Mouse (Mus musculus) kidney, adult 2 months (tissue): ENCODE measurements around the gene Hoxa7. TPM values are rescaled to one million over a fixed set of nuclear protein-coding genes. Genes with fewer than 3 reads are reported as not detected.

ENCODE experiments used
- DNase-seq: peaks from one replicate; pipeline ENCODE4 v3.0.0; 2021
- H3K27ac ChIP-seq: fragments of 200-500 bp; 2 replicates; pipeline ENCODE4 v1.5.1; 2012; ENCODE audit warnings: low read depth, low read length, control low read depth, inconsistent platforms; ENCODE audit not compliant: insufficient read depth
- H3K27me3 ChIP-seq: fragments of 200-500 bp; replicated peaks from 2 replicates; pipeline ENCODE4 v1.6.1; 2012; ENCODE audit warnings: mild to moderate bottlenecking, moderate library complexity, low read length, inconsistent platforms; ENCODE audit not compliant: control insufficient read depth, insufficient read depth
- H3K36me3 ChIP-seq: fragments of 200-500 bp; 2 replicates; pipeline ENCODE4 v1.6.1; 2012; ENCODE audit warnings: mild to moderate bottlenecking, moderate library complexity, low read length, inconsistent platforms; ENCODE audit not compliant: control insufficient read depth, insufficient read depth
- H3K4me1 ChIP-seq: fragments of 200-500 bp; 2 replicates; pipeline ENCODE4 v1.6.1; 2011; ENCODE audit warnings: low read length; ENCODE audit not compliant: control insufficient read depth, insufficient read depth
- H3K4me3 ChIP-seq: fragments of 200-500 bp; 2 replicates; pipeline ENCODE4 v1.5.1; 2011; ENCODE audit warnings: mild to moderate bottlenecking, low read depth, low read length, control low read depth; ENCODE audit not compliant: insufficient read depth
- CTCF ChIP-seq: fragments of 200-500 bp; conservative IDR thresholded peaks from 2 replicates; pipeline ENCODE4 v1.5.1; 2011; ENCODE audit warnings: low read depth, mild to moderate bottlenecking, control low read depth, low read length, moderate library complexity, mixed read lengths; ENCODE audit not compliant: insufficient read depth, insufficient read length
- POLR2A ChIP-seq: fragments of 200-500 bp; IDR thresholded peaks from one replicate; pipeline ENCODE4 v1.6.1; 2011; ENCODE audit warnings: low read depth, low read length, control low read depth
- WGBS: fragments of 180-500 bp; shearing (Covaris S2); methylation state at CpG from one replicate; pipeline ENCODE4 v1.1.7; 2018; 5-methylcytosine and 5-hydroxymethylcytosine counted together
- polyA plus RNA-seq: library from polyadenylated mRNA; depleted of rRNA; stranded (reverse); fragments of >200 nt; gene quantifications from 2 replicates; pipeline ENCODE4 v1.2.3, GENCODE M21; 2012; rRNA removed

Hoxa7 gene
- polyA plus RNA-seq, 1 experiment: 44.1 TPM

GRCm38 (mm10) chr6:52164626-52165440 is 56.8 kb downstream of the Hoxa7 start, which contains the start of gene Hoxa2:
Gene Hoxa2 (minus strand): TSS chr6:52164831.
- no peak for TF ChIP-seq POLR2A
- TF ChIP-seq CTCF: no peak
- no peaks in the 10 kb centered on the region for H3K27me3 ChIP-seq
- peak within 1 kb of the TSS; percentile 43 for H3K4me3 ChIP-seq
- no peak within 1 kb of the TSS; the same call in 1 of the 2 replicates for H3K27ac ChIP-seq
- no peaks in the 10 kb centered on the region; the same call in 1 of the 2 replicates for H3K36me3 ChIP-seq
- peaks cover 7% of the 10 kb centered on the region; the same call in 1 of the 2 replicates for H3K4me1 ChIP-seq
- 26% methylated on average over 25 of the region's 25 CpGs for WGBS
- no peak for DNase-seq

Other genes starting within 250 kb of the Hoxa7 start
- 12.4 and 22.2 TPM in 2 replicates for gene Skap2, start 209.3 kb downstream of the Hoxa7 start, polyA plus RNA-seq
- 1.2 and 1.3 TPM in 2 replicates for gene Hoxa1, start 63.5 kb downstream of the Hoxa7 start, polyA plus RNA-seq
- 1.3 and 1.6 TPM in 2 replicates for gene Hoxa2, start 57.0 kb downstream of the Hoxa7 start, polyA plus RNA-seq
- gene 5730596B20Rik, start 44.4 kb downstream of the Hoxa7 start, polyA plus RNA-seq: 0.19 and 0.22 TPM in 2 replicates
- 2.8 TPM in 2 replicates for gene Hoxa4, start 30.1 kb downstream of the Hoxa7 start, polyA plus RNA-seq
- 6.9 and 8.1 TPM in 2 replicates for gene Hoxa5, start 17.3 kb downstream of the Hoxa7 start, polyA plus RNA-seq
- 2.4 and 3.4 TPM in 2 replicates for gene Hoxa6, start 13.1 kb downstream of the Hoxa7 start, polyA plus RNA-seq
- 7.4 and 7.6 TPM in 2 replicates for gene Hoxa3, start 8.5 kb downstream of the Hoxa7 start, polyA plus RNA-seq
- gene Gm28308, start 8.5 kb downstream of the Hoxa7 start, polyA plus RNA-seq: 0.78 and 2.9 TPM in 2 replicates
- 36.0 and 63.1 TPM in 2 replicates for gene Hoxa9, start 9.2 kb upstream of the Hoxa7 start, polyA plus RNA-seq
- gene Hoxa10, start 19.0 kb upstream of the Hoxa7 start, polyA plus RNA-seq: 34.0 and 34.4 TPM in 2 replicates
- 3.7 TPM in 2 replicates for gene Hoxa11, start 24.0 kb upstream of the Hoxa7 start, polyA plus RNA-seq
- gene Hoxa13, start 39.0 kb upstream of the Hoxa7 start, polyA plus RNA-seq: not detected in 2 replicates
- not detected in 2 replicates for gene Evx1, start 91.6 kb upstream of the Hoxa7 start, polyA plus RNA-seq